Comparison of ENCODE assay signal across 9 mouse cellular contexts in genomic region chr3:109467288-109467687, GRCm38 (mm10).
DNase-seq lines count a peak whose midpoint lies in the region; ATAC-seq and TF ChIP-seq lines count a peak whose summit lies in the region.
"Had no signal": no experiment of that assay in that cellular context is flagged by ENCODE, and none has a peak within 500 bp of the region (broad histone marks: within the 10 kb centered on the region; RNA-seq: fewer than 3 reads in every experiment).

No protein-coding gene starts in this region.

- no peak overlapping the region for H3K4me3 ChIP-seq in heart, postnatal 0 days (ENCODE audit: low read depth, low read length)
- H3K4me3 ChIP-seq in heart, embryonic 12.5 days = no peak overlapping the region
- no peak overlapping the region for H3K4me3 ChIP-seq in hindbrain, embryonic 12.5 days

- no peak for ATAC-seq in heart, postnatal 0 days (ENCODE audit: insufficient read depth, low read depth)
- no peak for ATAC-seq in heart, embryonic 12.5 days (ENCODE audit: insufficient number of reproducible peaks, low FRiP score)
- no peak for ATAC-seq in hindbrain, embryonic 12.5 days (ENCODE audit: low FRiP score)

- no peak overlapping the region for H3K9ac ChIP-seq in heart, postnatal 0 days (replicated peaks; ENCODE audit: low read depth, low read length)
- H3K9ac ChIP-seq in heart, embryonic 12.5 days = no peak overlapping the region
- no peak overlapping the region for H3K9ac ChIP-seq in hindbrain, embryonic 12.5 days

- H3K4me2 ChIP-seq in heart, postnatal 0 days (ENCODE audit: low read depth, low read length) = no peak overlapping the region
- H3K4me2 ChIP-seq in heart, embryonic 12.5 days = no peak overlapping the region
- H3K4me2 ChIP-seq in hindbrain, embryonic 12.5 days (replicated peaks) = no peak overlapping the region

- H3K27ac ChIP-seq in heart, postnatal 0 days (ENCODE audit: low read depth) = no peak overlapping the region
- no peak overlapping the region for H3K27ac ChIP-seq in heart, embryonic 12.5 days (ENCODE audit: poor library complexity, severe bottlenecking)
- H3K27ac ChIP-seq in hindbrain, embryonic 12.5 days = no peak overlapping the region

- peak; percentile 25; the same call in 1 of the 2 replicates for TF ChIP-seq CTCF in heart, postnatal 0 days (IDR thresholded peaks at IDR 0.05; ENCODE audit: low read depth)

- no peak for TF ChIP-seq EP300 in heart, postnatal 0 days (IDR thresholded peaks at IDR 0.05; ENCODE audit: low read depth)

- peaks cover 8% of the 10 kb centered on the region for H3K4me1 ChIP-seq in heart, postnatal 0 days (ENCODE audit: control insufficient read depth, insufficient read depth)
- peaks cover 14% of the 10 kb centered on the region for H3K4me1 ChIP-seq in heart, embryonic 12.5 days (replicated peaks)
- H3K4me1 ChIP-seq in hindbrain, embryonic 12.5 days = no peaks in the 10 kb centered on the region

- DNase-seq in heart, postnatal 0 days (ENCODE audit: low spot score) = peak; percentile 16
- peak; percentile 65 for DNase-seq in 3T3-L1 (ENCODE audit: low read depth, low spot score)
- peak; percentile 7 for DNase-seq in ZHBTc4 (ENCODE audit: low read depth, low spot score)
- DNase-seq in kidney, postnatal 10 days = peak; percentile 22
- DNase-seq in spleen, postnatal 10 days (ENCODE audit: low spot score in 2 of 2) = no peak
- no peak for DNase-seq in frontal cortex, postnatal 10 days (ENCODE audit: low spot score in 2 of 2)
- DNase-seq: right cerebral cortex, postnatal 4 days had no signal

- H3K36me3 ChIP-seq in heart, postnatal 0 days (replicated peaks; ENCODE audit: control insufficient read depth, insufficient read depth, low read length) = no peaks in the 10 kb centered on the region
- no peaks in the 10 kb centered on the region for H3K36me3 ChIP-seq in heart, embryonic 12.5 days
- no peaks in the 10 kb centered on the region for H3K36me3 ChIP-seq in hindbrain, embryonic 12.5 days

- 50% methylated on average over 4 of the region's 4 CpGs for WGBS in heart, postnatal 0 days
- WGBS in heart, embryonic 12.5 days = 58% methylated on average over 4 of the region's 4 CpGs
- WGBS in hindbrain, embryonic 12.5 days = 65% methylated on average over 4 of the region's 4 CpGs

- H3K27me3 ChIP-seq in heart, postnatal 0 days (ENCODE audit: control insufficient read depth, insufficient read depth, low read length) = no peaks in the 10 kb centered on the region
- no peaks in the 10 kb centered on the region for H3K27me3 ChIP-seq in heart, embryonic 12.5 days (replicated peaks)
- H3K27me3 ChIP-seq in hindbrain, embryonic 12.5 days = no peaks in the 10 kb centered on the region

- H3K9me3 ChIP-seq in heart, postnatal 0 days (replicated peaks; ENCODE audit: control insufficient read depth, low read length) = no peaks in the 10 kb centered on the region
- no peaks in the 10 kb centered on the region for H3K9me3 ChIP-seq in heart, embryonic 12.5 days (replicated peaks)
- no peaks in the 10 kb centered on the region for H3K9me3 ChIP-seq in hindbrain, embryonic 12.5 days (replicated peaks)

Comparison
In these comparisons a context has a peak if more than half of its experiments do, and no peak if none do; other contexts are left out.
1. DNase-seq: peak in heart, postnatal 0 days (single experiment), 3T3-L1 (single experiment), ZHBTc4 (single experiment) and kidney, postnatal 10 days (single experiment); none in spleen, postnatal 10 days (0 of 2) and frontal cortex, postnatal 10 days (0 of 2).